Mouse (Mus musculus): ENCODE measurements around the gene Rapgef3. TPM values are rescaled to one million over a fixed set of nuclear protein-coding genes. Genes with fewer than 3 reads are reported as not detected.

Rapgef3 gene
- polyA plus RNA-seq, 1 experiment from 2014 or later: 26.3 TPM

- Histone ChIP-seq H3K27me3 (ENCODE audit: control insufficient read depth, insufficient read depth, low read length) (no peaks in the 10 kb centered on the region), H3K4me3 (ENCODE audit: low read length) (no peak overlapping the region), H3K4me2 (ENCODE audit: low read depth, low read length) (no peak overlapping the region), H3K36me3 (ENCODE audit: control insufficient read depth, insufficient read depth) (peaks cover 53% of the 10 kb centered on the region), H3K9me3 (replicated peaks; ENCODE audit: control insufficient read depth, low read length) (no peaks in the 10 kb centered on the region), H3K27ac (ENCODE audit: low read length) (no peak overlapping the region), H3K4me1 (ENCODE audit: control insufficient read depth, insufficient read depth, low read length) (no peaks in the 10 kb centered on the region), H3K9ac (ENCODE audit: low read length) (no peak overlapping the region)
- 46% methylated on average over 17 of the region's 17 CpGs for WGBS
- ATAC-seq (replicated peaks; ENCODE audit: extremely low read depth, insufficient read depth, low FRiP score): peak; percentile 71
Observed at GRCm38 (mm10) chr15:97798134-97798533, 30.4 kb upstream of the Rapgef3 start.

GRCm38 (mm10) chr15:97796674-97797310 is 29.0 kb upstream of the Rapgef3 start:
- no peak for ATAC-seq (replicated peaks; ENCODE audit: extremely low read depth, insufficient read depth, low FRiP score)
- no peaks in the 10 kb centered on the region for H3K4me1 ChIP-seq (ENCODE audit: control insufficient read depth, insufficient read depth, low read length)
- WGBS: 93% methylated on average over 17 of the region's 17 CpGs
- H3K9me3 ChIP-seq (replicated peaks; ENCODE audit: control insufficient read depth, low read length): no peaks in the 10 kb centered on the region
- no peak overlapping the region for H3K4me3 ChIP-seq (ENCODE audit: low read length)
- H3K36me3 ChIP-seq (ENCODE audit: control insufficient read depth, insufficient read depth): peaks cover 55% of the 10 kb centered on the region
- H3K4me2 ChIP-seq (ENCODE audit: low read depth, low read length): no peak overlapping the region
- no peaks in the 10 kb centered on the region for H3K27me3 ChIP-seq (ENCODE audit: control insufficient read depth, insufficient read depth, low read length)
- no peak overlapping the region for H3K27ac ChIP-seq (ENCODE audit: low read length)
- H3K9ac ChIP-seq (ENCODE audit: low read length): no peak overlapping the region

GRCm38 (mm10) chr15:97795559-97796235 is 27.9 kb upstream of the Rapgef3 start:
- Histone ChIP-seq H3K27me3 (ENCODE audit: control insufficient read depth, insufficient read depth, low read length) (no peaks in the 10 kb centered on the region), H3K36me3 (ENCODE audit: control insufficient read depth, insufficient read depth) (peaks cover 50% of the 10 kb centered on the region), H3K4me1 (ENCODE audit: control insufficient read depth, insufficient read depth, low read length) (no peaks in the 10 kb centered on the region), H3K4me2 (ENCODE audit: low read depth, low read length) (no peak overlapping the region), H3K27ac (ENCODE audit: low read length) (no peak overlapping the region), H3K9me3 (replicated peaks; ENCODE audit: control insufficient read depth, low read length) (no peaks in the 10 kb centered on the region), H3K9ac (ENCODE audit: low read length) (no peak overlapping the region), H3K4me3 (ENCODE audit: low read length) (no peak overlapping the region)
- 97% methylated on average over 10 of the region's 10 CpGs for WGBS
- no peak for ATAC-seq (replicated peaks; ENCODE audit: extremely low read depth, insufficient read depth, low FRiP score)

- Histone ChIP-seq H3K27ac (ENCODE audit: low read length) (no peak overlapping the region), H3K4me2 (ENCODE audit: low read depth, low read length) (no peak overlapping the region), H3K9me3 (replicated peaks; ENCODE audit: control insufficient read depth, low read length) (no peaks in the 10 kb centered on the region), H3K9ac (ENCODE audit: low read length) (no peak overlapping the region), H3K4me3 (ENCODE audit: low read length) (no peak overlapping the region), H3K36me3 (ENCODE audit: control insufficient read depth, insufficient read depth) (peaks cover 44% of the 10 kb centered on the region), H3K4me1 (ENCODE audit: control insufficient read depth, insufficient read depth, low read length) (no peaks in the 10 kb centered on the region), H3K27me3 (ENCODE audit: control insufficient read depth, insufficient read depth, low read length) (no peaks in the 10 kb centered on the region)
- 73% methylated on average over 5 of the region's 5 CpGs for WGBS
- no peak for ATAC-seq (replicated peaks; ENCODE audit: extremely low read depth, insufficient read depth, low FRiP score)
Observed at GRCm38 (mm10) chr15:97794268-97794667, 26.5 kb upstream of the Rapgef3 start.

- no peak overlapping the region for H3K9ac ChIP-seq (ENCODE audit: low read length)
- no peak overlapping the region for H3K4me3 ChIP-seq (ENCODE audit: low read length)
- H3K4me2 ChIP-seq (ENCODE audit: low read depth, low read length): no peak overlapping the region
- H3K36me3 ChIP-seq (ENCODE audit: control insufficient read depth, insufficient read depth): peaks cover 41% of the 10 kb centered on the region
- no peaks in the 10 kb centered on the region for H3K27me3 ChIP-seq (ENCODE audit: control insufficient read depth, insufficient read depth, low read length)
- H3K4me1 ChIP-seq (ENCODE audit: control insufficient read depth, insufficient read depth, low read length): peaks cover 2% of the 10 kb centered on the region; the same call in 1 of the 2 replicates
- no peak overlapping the region for H3K27ac ChIP-seq (ENCODE audit: low read length)
- WGBS: 89% methylated on average over 18 of the region's 18 CpGs
- H3K9me3 ChIP-seq (replicated peaks; ENCODE audit: control insufficient read depth, low read length): no peaks in the 10 kb centered on the region
- ATAC-seq (replicated peaks; ENCODE audit: extremely low read depth, insufficient read depth, low FRiP score): no peak
Observed at GRCm38 (mm10) chr15:97793386-97794153, 25.8 kb upstream of the Rapgef3 start.

GRCm38 (mm10) chr15:97791126-97791700 is 23.4 kb upstream of the Rapgef3 start:
- Histone ChIP-seq H3K4me2 (ENCODE audit: low read depth, low read length) (no peak overlapping the region), H3K9ac (ENCODE audit: low read length) (no peak overlapping the region), H3K4me1 (ENCODE audit: control insufficient read depth, insufficient read depth, low read length) (peaks cover 10% of the 10 kb centered on the region), H3K27ac (ENCODE audit: low read length) (no peak overlapping the region), H3K9me3 (replicated peaks; ENCODE audit: control insufficient read depth, low read length) (no peaks in the 10 kb centered on the region), H3K36me3 (ENCODE audit: control insufficient read depth, insufficient read depth) (peaks cover 28% of the 10 kb centered on the region), H3K27me3 (ENCODE audit: control insufficient read depth, insufficient read depth, low read length) (no peaks in the 10 kb centered on the region), H3K4me3 (ENCODE audit: low read length) (no peak overlapping the region)
- 80% methylated on average over 11 of the region's 11 CpGs for WGBS
- no peak for ATAC-seq (replicated peaks; ENCODE audit: extremely low read depth, insufficient read depth, low FRiP score)

- Histone ChIP-seq H3K27ac (ENCODE audit: low read length) (no peak overlapping the region), H3K4me3 (ENCODE audit: low read length) (no peak overlapping the region), H3K27me3 (ENCODE audit: control insufficient read depth, insufficient read depth, low read length) (no peaks in the 10 kb centered on the region), H3K9me3 (replicated peaks; ENCODE audit: control insufficient read depth, low read length) (no peaks in the 10 kb centered on the region), H3K4me1 (ENCODE audit: control insufficient read depth, insufficient read depth, low read length) (peaks cover 17% of the 10 kb centered on the region), H3K36me3 (ENCODE audit: control insufficient read depth, insufficient read depth) (peaks cover 22% of the 10 kb centered on the region), H3K9ac (ENCODE audit: low read length) (no peak overlapping the region), H3K4me2 (ENCODE audit: low read depth, low read length) (no peak overlapping the region)
- ATAC-seq (replicated peaks; ENCODE audit: extremely low read depth, insufficient read depth, low FRiP score): 0 out of 2 replicates have a peak, but pooled peaks have one; percentile 8
- 56% methylated on average over 20 of the region's 20 CpGs for WGBS
Observed at GRCm38 (mm10) chr15:97789761-97790505, 22.2 kb upstream of the Rapgef3 start.

GRCm38 (mm10) chr15:97788821-97789220 is 21.0 kb upstream of the Rapgef3 start:
- Histone ChIP-seq H3K36me3 (ENCODE audit: control insufficient read depth, insufficient read depth) (peaks cover 10% of the 10 kb centered on the region), H3K4me1 (ENCODE audit: control insufficient read depth, insufficient read depth, low read length) (peaks cover 19% of the 10 kb centered on the region), H3K27me3 (ENCODE audit: control insufficient read depth, insufficient read depth, low read length) (no peaks in the 10 kb centered on the region), H3K9ac (ENCODE audit: low read length) (no peak overlapping the region), H3K27ac (ENCODE audit: low read length) (0 out of 2 replicates have a peak overlapping the region, but pooled peaks have one; percentile 11), H3K4me3 (ENCODE audit: low read length) (no peak overlapping the region), H3K9me3 (replicated peaks; ENCODE audit: control insufficient read depth, low read length) (no peaks in the 10 kb centered on the region), H3K4me2 (ENCODE audit: low read depth, low read length) (no peak overlapping the region)
- ATAC-seq (replicated peaks; ENCODE audit: extremely low read depth, insufficient read depth, low FRiP score): no peak
- 39% methylated on average over 6 of the region's 6 CpGs for WGBS

All from heart, embryonic 16.5 days (tissue).